Mouse (Mus musculus) CD4-positive, CD25-positive, alpha-beta regulatory T cell, adult 9 weeks (primary cell): ENCODE results near the gene Tmprss7. TPM values are rescaled to one million over a fixed set of nuclear protein-coding genes. Genes with fewer than 3 reads are reported as not detected.

Experiments
- polyA plus RNA-seq: library from polyadenylated mRNA; unstranded; fragments of 100-300 nt; shearing (Covaris generic); gene quantifications from one replicate; pipeline ENCODE4 v1.2.1, GENCODE M21; 2017

The Tmprss7 gene
- polyA plus RNA-seq, result not detected

DNA sequence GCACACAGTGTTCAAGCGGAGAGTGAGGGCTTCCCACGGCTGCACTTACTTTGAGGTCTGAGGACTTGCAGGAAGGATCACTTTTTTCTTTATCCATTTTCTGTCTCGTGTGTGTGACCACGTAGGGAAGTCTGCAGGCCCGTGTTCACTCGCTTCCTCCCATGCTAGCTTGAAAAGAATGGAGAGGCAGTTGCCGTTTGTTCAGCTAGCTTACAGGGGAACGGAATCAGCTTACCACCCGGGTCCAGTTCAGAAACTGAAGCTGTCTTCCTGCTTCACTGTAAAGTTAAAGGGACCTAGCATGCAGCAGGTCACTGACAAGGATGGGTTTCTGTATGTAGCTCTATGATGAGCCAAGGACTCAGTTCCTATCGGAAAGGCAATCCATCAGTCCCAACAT lies at the start of gene Tmprss7:
TSS of gene Tmprss7 (minus strand) at position 101 of the 400 bp plus-strand sequence.

DNA sequence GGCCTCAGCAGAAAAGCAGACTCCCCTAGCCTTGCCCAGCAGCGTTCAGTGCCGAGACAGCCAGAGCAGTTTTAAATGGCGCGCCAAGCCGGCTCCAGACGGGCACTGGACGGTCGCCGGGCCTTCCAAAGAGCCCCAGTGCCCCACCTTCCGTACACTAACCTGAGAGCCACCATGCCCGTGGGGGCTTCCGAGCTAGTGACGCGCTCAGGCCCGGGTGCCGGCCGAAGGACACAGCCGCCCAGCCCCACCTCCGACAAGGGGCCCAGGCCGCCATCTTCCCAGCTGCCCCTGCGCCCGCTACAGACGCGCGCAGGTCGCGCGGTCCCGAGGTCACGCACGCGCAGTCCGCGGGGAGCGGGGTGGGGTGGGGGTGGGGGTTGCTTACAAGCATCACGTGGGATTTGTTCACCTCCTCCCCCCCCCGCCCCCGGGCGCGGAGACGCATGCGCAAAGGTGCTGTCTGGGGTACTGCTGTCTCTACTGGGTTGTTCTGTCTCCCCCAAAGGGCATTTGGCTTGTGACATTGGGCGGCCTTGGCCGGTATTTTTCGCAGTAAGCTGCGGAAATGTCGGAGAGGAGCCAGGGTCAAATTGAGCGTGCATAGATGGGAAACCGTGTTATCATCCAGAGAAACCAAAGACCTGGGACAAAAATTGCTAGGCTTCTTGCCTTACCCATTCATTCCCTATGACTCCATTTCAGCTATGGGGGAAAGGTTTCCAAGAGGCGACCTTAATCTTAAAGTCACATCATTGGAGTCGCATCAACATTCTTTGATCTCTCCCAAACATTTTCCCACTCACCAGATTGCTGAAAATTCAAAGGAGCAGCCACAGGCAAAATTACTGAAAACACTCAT lies 49.4 kb upstream of the Tmprss7 start, which contains the start of gene Abhd10:
TSS of gene Abhd10 (minus strand) at position 341 of the 862 bp plus-strand sequence.

DNA sequence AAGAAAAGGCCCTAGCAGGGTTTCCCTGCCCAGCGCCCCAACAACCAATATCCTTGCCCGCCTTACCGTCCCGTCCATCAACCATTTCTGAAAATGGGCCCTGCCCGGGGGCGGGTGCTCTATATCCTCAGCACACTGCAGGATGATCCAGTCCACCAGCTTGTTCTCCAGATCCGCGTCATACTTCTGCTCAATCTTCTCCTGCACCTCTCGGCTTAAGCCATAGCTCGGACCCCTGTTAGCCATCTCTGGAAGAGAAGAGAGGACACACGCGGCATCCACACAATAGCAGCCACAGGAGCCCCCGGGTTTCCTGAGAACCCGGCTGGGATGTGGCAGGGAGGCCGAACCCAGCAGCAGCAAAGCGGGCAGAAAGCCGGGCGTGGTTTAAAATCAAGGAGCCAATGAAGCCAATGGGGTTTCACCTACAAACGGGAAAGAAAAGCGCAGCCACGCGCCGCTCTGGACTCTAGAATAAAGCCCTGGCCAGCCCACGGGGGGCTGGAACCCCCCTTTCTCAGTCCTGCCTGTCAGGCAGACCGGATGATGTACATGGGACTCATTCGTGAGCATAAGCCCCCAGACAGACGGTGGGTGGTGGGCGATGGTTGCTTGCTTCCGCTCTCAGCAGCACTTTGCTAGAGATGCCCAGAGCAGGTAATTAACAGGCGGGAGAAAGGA lies 30.7 kb upstream of the Tmprss7 start, which contains the start of gene Tagln3:
TSS of gene Tagln3 (minus strand) at position 548 of the 681 bp plus-strand sequence.

GRCm38 (mm10) chr16:45653934-45654332 lies 39.5 kb downstream of the Tmprss7 start, which contains the start of gene BC016579:
Gene BC016579 (minus strand): TSS chr16:45654068.

GRCm38 (mm10) chr16:45610267-45610666 lies 83.2 kb downstream of the Tmprss7 start, which contains the start of gene Gcsam:
Gene Gcsam (plus strand): TSS chr16:45610380.

Other genes with a start within 250 kb of the Tmprss7 start
- 0.14 TPM for gene Gm609, start 200.7 kb downstream of the Tmprss7 start, polyA plus RNA-seq
- not detected for gene Gm17783, start 161.6 kb downstream of the Tmprss7 start, polyA plus RNA-seq
- gene Slc9c1, start 158.3 kb downstream of the Tmprss7 start, polyA plus RNA-seq, result not detected
- not detected for gene Gcsam, start 83.3 kb downstream of the Tmprss7 start, polyA plus RNA-seq
- gene BC016579, start 39.6 kb downstream of the Tmprss7 start, polyA plus RNA-seq, result not detected
- 0.22 TPM for gene Tagln3, start 30.9 kb upstream of the Tmprss7 start, polyA plus RNA-seq
- 30.0 TPM for gene Abhd10, start 49.3 kb upstream of the Tmprss7 start, polyA plus RNA-seq